Mouse (Mus musculus) T-helper 1 cell (primary cell): ENCODE results near the gene Pik3r1.

Source experiments
- in situ Hi-C: fragments of 300-600 bp; cut with MboI, MseI; formaldehyde crosslinking; loops from one replicate; pipeline ENCODE4 v1.15.1; 2025; ENCODE audit warnings: high pct_unique_total_duplicates

Pik3r1 gene

DNA sequence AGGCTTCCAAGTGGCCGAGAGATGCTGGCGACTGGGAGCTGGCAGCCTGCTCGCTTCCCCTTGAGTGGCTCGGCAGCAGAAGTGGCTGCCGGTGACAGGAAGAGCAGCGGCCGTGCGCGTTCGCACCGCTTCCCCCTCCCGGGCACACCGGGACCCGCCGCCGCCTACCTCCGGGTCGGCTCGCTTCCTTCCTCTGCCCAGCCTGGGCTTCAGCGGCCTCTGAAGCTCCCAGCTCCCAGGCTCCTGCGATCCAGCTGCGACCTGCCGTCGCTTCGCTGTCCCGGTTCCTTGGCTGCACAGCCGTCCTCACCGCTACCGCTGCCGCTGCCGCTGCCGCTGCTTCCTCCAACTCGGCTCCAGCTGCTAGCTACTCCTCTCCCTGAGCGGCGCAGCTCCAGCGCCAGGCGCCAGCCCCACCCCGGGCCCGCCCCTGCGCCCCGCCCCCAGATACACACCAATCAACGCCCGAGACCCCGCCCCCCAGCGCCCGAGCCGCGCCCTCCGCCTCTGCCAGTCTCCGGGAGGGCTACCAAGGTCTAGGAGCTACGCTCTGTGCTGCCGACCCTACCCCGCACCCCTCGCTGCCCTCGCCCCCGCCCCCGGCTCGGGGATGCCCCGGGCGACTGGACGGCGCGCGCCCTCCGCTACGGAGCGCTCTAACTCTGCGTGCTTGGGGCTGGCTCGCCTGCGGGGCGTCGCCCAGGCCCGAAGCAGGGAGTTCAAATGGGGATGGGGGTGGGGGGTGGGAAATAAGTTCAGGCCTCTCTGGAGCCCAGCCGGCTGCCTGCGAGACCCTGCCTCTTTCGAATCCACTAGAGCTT is at the start of gene Pik3r1:
TSS of gene Pik3r1 (minus strand) at position 409 of the 821 bp plus-strand sequence.
- in situ Hi-C loops, result loop anchor here (5.0 kb wide), 1 partner anchor 61 kb away; no protein-coding TSS in a partner anchor

DNA sequence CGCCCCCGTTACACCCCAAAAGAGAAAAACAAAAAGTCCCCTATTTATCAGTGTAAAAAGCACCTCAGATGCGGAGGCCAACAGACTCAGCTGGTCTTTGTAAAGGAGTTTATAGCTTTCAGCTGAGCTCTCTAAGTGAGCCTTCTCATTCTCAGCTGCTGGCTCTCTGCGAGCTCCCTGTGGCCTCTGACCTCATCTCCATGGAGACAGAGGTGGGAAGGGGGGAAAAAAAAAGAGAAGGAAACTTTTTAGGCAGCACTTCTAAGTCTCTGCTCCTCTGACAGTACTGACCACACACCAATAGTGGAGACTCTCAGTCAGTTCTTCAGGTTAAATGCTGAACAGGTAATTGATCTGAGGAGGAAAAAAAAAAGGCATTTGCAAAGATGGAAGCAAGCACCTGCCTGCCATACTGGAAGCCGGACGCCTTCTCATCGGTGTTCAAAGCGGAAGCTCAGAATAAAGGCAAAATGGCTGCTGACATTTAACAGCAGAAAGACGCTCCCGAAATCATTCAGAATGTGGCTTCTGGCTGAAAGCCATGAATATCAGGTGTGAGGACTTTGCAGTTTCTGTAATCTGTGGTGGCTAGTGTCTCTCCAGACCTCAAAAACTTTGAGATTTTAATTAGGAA is 45.4 kb upstream of the Pik3r1 start:
- in situ Hi-C loops, result no loop called here

- in situ Hi-C loops, result no loop called here
Measured at GRCm38 (mm10) chr13:101812341-101812740, 44.3 kb upstream of the Pik3r1 start.

GRCm38 (mm10) chr13:101811882-101812281 is 43.9 kb upstream of the Pik3r1 start:
- in situ Hi-C loops, result no loop called here

GRCm38 (mm10) chr13:101810667-101811066 is 42.6 kb upstream of the Pik3r1 start:
- in situ Hi-C loops, result no loop called here

- in situ Hi-C loops, result no loop called here
Measured at GRCm38 (mm10) chr13:101809796-101810195, 41.8 kb upstream of the Pik3r1 start.

DNA sequence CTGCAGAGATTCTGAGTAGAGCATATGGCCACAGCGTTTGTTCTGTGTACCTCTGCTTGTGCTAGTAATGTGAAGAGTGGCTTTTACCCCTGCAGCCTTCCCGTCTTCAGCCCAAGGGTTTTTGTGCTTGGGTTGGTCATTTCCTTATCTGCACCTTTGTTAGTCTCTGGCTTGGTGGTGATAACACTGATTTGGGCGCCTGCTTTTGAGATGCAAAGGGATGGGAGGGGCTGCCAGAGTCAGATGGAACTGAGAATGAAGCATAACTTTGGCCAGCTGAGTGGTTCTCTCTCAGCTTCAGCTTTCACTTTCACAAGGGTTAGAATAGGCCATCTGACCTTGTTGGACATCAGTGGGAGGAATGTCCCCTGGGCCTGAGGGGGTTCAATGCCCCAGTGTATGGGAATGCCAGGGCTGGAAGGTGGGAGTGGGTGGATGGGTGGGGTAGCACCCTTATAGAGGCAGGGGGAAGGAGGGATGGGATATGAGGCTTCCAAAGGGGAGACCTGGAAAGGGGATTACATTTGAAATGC is 37.6 kb upstream of the Pik3r1 start:
- in situ Hi-C loops, result no loop called here

- in situ Hi-C loops, result no loop called here
Measured at GRCm38 (mm10) chr13:101801372-101802186, 33.6 kb upstream of the Pik3r1 start.

- in situ Hi-C loops, result no loop called here
Measured at GRCm38 (mm10) chr13:101800833-101801371, 32.9 kb upstream of the Pik3r1 start.

- in situ Hi-C loops, result no loop called here
Measured at GRCm38 (mm10) chr13:101800021-101800596, 32.1 kb upstream of the Pik3r1 start.

DNA sequence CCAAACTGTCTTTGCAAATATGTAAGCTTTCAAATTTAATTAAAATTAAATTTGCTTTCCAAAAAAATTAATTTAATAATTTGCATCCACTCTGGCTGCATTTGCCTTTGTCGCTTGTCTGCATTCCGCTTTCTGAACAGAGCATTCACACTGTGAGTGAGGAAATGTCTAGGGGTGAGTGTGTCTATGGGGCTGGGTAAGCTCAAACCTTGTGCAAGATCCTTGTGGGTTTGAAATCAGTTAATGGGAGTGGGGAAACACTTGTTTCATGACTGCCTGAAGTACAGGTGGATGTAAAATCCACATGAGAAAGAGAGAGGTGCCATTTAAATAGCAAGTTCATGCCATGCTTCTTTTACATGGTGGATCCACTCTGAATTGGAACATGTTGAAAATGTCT is 31.3 kb upstream of the Pik3r1 start:
- in situ Hi-C loops, result no loop called here

DNA sequence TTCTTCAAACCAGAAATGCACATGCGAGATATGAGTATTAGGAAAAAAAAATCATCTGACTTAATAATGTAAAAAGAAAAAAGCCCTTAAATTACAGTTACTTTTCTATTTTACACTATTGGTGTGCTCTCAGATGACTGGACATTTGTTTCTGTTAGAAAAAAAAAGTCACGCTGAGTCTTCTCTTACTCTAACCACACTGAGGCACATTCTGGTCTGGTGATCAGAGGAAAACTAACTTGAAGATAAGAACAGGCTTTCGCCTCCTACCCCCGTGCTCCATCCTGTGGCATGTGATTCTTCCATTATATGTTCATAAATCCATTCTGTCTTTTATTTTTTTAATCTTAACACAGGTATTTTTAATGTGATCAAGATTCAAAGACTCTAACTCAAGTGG is 30.5 kb upstream of the Pik3r1 start:
- in situ Hi-C loops, result no loop called here

GRCm38 (mm10) chr13:101796983-101797382 is 29.0 kb upstream of the Pik3r1 start:
- in situ Hi-C loops, result no loop called here

DNA sequence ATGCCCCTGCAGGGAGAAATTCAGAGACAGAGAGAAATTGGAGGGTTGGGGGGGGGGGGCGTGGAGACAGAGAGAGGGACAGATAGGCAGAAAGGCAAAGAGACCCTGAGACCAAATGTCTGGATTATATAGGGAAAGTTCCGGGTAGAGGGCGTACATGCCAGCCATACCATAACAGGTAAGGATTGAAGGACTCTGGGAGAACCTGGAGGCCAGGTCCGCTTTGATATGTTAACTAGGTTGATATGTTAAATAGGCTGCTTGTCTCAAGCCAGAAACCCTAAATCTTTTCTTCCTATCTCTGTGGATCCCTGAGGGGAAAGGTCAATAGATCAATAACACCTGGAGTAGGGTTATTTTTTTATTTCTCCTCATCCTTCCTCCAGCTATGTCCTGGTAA is 17.7 kb upstream of the Pik3r1 start:
- in situ Hi-C loops, result no loop called here

DNA sequence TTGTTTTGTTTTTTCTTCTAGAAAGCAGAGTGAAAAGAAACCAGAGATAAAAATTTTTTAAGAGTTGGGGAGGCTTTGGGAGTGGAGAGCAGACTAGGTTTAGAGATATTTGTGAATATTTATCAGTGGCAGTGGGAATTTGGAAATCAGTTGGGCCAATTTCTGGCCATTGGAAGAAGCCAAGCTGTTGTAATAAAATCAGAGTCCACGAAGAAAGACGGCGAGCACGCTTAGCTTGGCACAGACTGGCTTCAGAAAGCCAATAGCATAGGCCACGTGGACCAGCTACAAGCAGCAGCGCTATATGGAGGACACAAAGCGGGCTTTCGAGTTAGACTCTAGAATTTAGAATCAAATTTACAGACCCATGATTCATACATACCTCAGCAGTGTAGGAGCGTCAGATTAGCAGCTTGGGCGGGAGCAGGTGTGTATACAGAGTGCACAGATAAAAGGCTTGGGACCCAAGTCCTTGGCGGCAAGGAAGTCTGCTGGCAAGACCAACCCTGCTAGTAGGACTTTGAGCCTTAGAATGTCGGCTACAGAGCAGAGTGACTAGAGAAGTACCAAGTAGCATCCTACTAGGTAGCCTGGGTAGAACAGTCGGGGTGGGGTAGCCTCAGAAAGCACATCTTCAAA is 16.8 kb upstream of the Pik3r1 start:
- in situ Hi-C loops, result no loop called here

GRCm38 (mm10) chr13:101779011-101779410 is 11.0 kb upstream of the Pik3r1 start:
- in situ Hi-C loops, result no loop called here

DNA sequence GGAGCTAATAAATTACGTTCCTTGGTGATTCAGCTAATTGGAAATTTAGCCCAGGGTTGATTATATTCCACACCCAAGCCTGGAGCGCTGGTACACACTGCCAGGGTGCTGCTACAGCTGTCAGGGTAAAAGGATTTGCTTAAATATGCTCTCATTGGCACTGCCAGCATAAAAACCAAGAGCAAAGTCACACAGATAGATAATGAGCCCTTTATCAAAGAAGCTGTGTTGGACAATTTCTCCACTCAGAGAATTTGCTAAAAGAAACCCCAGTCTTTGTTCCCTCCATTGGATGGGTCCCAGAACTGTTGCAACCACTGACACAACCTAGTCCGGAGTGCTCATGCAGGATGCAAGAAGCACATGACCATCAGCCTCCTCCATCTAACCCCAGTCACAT is 9.8 kb upstream of the Pik3r1 start:
- in situ Hi-C loops, result no loop called here

- in situ Hi-C loops, result no loop called here
Measured at GRCm38 (mm10) chr13:101771071-101771470, 3.1 kb upstream of the Pik3r1 start.

DNA sequence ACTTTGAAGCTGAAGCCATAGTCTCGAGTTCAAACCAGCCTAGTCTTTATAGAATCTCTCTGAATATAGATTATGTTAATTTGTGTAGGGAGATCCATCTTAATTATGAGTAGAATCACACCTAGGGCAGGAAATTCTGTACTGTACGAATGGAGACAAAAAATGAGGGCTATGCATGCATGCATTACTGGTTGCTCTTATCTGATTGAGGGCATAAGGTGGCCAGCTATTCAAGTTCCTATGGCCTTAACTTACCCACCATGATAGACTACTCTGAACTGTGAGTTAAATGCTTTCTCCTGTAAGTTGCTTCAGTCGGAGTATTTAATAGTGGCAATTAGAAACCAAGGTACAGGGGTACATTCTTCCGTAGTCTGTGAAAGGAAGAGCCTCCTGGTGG is 1.9 kb upstream of the Pik3r1 start:
- in situ Hi-C loops, result loop anchor here (5.0 kb wide), 1 partner anchor 63 kb away; no protein-coding TSS in a partner anchor

- in situ Hi-C loops, result loop anchor here (5.0 kb wide), 1 partner anchor 61 kb away; no protein-coding TSS in a partner anchor
Measured at GRCm38 (mm10) chr13:101768630-101768991, 594 bp upstream of the Pik3r1 start.
